Mouse (Mus musculus): ENCODE measurements around the gene Dop1b. TPM values are rescaled to one million over a fixed set of nuclear protein-coding genes. Genes with fewer than 3 reads are reported as not detected.
A peak's percentile ranks its signal among the peaks of the same experiment; 100 is the strongest.

The Dop1b gene
- polyA plus RNA-seq, 1 experiment from 2014 or later, result 27.8 TPM

DNA sequence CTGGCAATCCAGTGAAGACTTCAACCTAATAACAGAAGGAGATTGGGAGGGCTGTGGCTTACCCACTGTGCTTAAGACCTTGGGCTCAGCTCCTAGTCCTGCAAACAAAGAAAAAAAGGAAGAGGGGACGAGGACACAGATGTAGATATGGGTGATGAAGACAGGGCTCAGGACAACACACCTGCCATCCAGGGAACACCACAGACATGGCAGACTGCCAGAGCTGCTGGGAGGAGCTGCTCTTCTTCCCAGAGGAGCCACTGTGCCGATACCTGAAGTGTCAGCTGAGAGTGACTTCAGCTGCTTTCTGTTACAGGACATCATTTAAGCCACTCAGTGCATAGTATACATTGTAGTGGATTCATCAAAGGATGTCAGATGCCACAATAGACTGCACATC lies 10.8 kb downstream of the Dop1b start:
- Histone ChIP-seq H3K9ac (ENCODE audit: low read length) (no peak overlapping the region), H3K4me2 (ENCODE audit: low read depth, low read length) (no peak overlapping the region), H3K27me3 (ENCODE audit: control insufficient read depth, insufficient read depth, low read length) (no peaks in the 10 kb centered on the region), H3K4me1 (ENCODE audit: control insufficient read depth, insufficient read depth, low read length) (no peaks in the 10 kb centered on the region), H3K4me3 (replicated peaks; ENCODE audit: low read length) (no peak overlapping the region), H3K27ac (ENCODE audit: low read length) (no peak overlapping the region), H3K36me3 (ENCODE audit: control insufficient read depth, insufficient read depth, low read length) (no peaks in the 10 kb centered on the region), H3K9me3 (replicated peaks; ENCODE audit: control insufficient read depth, low read length) (no peaks in the 10 kb centered on the region)
- WGBS, result 42% methylated on average over 2 of the region's 2 CpGs
- no peak for ATAC-seq (ENCODE audit: insufficient read depth, low FRiP score)

DNA sequence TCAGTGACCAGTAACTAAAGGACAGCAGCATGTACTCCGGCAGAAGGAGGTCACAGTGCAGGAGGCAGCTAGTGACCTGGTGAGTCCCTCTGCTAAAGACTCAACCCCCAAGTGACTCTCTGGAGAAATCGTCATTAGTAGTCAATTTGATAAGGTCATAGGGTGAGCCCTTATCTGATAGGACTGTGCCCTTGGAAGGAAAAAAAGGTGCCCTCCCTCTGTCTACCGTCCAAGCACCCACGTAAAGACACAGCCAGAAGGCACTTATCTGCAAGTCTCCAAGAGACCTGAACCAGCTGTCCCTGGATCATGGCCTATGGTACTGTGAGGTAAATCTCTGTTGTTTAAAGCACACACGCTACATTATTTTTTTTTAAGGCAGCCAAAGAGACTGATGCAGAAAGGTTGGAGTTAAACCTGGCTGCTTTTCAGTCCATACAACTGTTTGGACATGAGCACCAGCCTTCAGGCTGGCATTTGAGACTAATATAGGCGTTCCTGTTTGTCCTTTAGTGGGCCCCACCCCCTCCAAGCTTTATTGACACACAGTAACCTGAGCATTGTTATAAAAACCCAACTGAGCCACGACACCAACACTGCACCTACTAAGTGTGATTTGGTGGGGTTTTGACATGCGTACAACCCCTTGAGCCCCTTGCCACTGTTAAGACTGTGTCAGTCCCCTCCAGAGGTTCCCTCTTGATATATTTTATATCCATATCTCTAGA lies 13.9 kb downstream of the Dop1b start:
- H3K27me3 ChIP-seq (ENCODE audit: control insufficient read depth, insufficient read depth, low read length), result no peaks in the 10 kb centered on the region
- WGBS, result 57% methylated on average over 8 of the region's 8 CpGs
- peak overlapping the region; percentile 17; the same call in 1 of the 2 replicates for H3K27ac ChIP-seq (ENCODE audit: low read length)
- H3K9me3 ChIP-seq (replicated peaks; ENCODE audit: control insufficient read depth, low read length), result no peaks in the 10 kb centered on the region
- no peaks in the 10 kb centered on the region for H3K4me1 ChIP-seq (ENCODE audit: control insufficient read depth, insufficient read depth, low read length)
- no peaks in the 10 kb centered on the region for H3K36me3 ChIP-seq (ENCODE audit: control insufficient read depth, insufficient read depth, low read length)
- no peak overlapping the region for H3K4me2 ChIP-seq (ENCODE audit: low read depth, low read length)
- no peak overlapping the region for H3K9ac ChIP-seq (ENCODE audit: low read length)
- peak; percentile 27; the same call in 1 of the 2 replicates for ATAC-seq (ENCODE audit: insufficient read depth, low FRiP score)
- H3K4me3 ChIP-seq (replicated peaks; ENCODE audit: low read length), result no peak overlapping the region

DNA sequence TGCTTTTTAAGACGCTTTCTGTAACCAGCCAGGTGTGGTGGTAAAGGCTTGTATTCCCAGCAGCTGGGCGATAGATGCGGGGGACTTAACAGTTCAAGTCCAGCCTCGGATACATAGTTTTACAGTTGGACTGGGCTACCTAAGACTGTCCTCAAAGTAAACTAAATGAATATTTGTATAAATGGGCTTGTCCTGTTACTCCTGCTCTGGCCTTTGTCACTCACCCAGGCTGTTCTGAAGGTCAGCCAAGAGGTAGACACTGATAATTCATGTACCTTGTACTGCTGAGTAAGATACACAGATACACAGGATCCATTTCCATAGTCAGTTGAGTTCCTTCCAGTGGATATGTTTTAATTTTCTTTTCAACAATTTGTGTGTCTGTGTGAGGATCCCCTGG lies 14.5 kb downstream of the Dop1b start:
- Histone ChIP-seq H3K9me3 (replicated peaks; ENCODE audit: control insufficient read depth, low read length) (no peaks in the 10 kb centered on the region), H3K9ac (ENCODE audit: low read length) (no peak overlapping the region), H3K27ac (ENCODE audit: low read length) (no peak overlapping the region), H3K4me2 (ENCODE audit: low read depth, low read length) (no peak overlapping the region), H3K4me3 (replicated peaks; ENCODE audit: low read length) (no peak overlapping the region), H3K36me3 (ENCODE audit: control insufficient read depth, insufficient read depth, low read length) (no peaks in the 10 kb centered on the region), H3K4me1 (ENCODE audit: control insufficient read depth, insufficient read depth, low read length) (no peaks in the 10 kb centered on the region), H3K27me3 (ENCODE audit: control insufficient read depth, insufficient read depth, low read length) (no peaks in the 10 kb centered on the region)
- ATAC-seq (ENCODE audit: insufficient read depth, low FRiP score), result no peak
- WGBS, result 70% methylated on average over 4 of the region's 4 CpGs

DNA sequence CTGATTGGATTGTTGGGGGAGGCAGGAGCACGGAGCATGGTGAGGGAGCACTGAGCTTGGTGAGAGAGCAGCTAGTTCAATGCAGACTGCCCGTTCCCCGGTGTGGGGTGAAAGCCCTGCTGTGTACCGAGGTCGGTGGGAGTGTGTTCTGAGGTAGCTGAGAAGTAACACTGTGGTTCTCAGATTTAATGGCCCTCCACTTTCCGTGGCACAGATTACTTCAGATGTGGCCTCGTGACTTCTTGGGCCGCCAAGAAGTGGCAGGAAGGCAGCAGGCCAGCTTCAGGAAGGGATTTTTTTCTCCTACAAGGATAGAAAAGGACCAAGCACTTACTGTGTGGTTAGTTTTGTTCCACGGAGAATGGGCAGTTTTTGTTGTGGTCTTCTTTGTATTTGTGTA lies 17.0 kb downstream of the Dop1b start:
- Histone ChIP-seq H3K36me3 (ENCODE audit: control insufficient read depth, insufficient read depth, low read length) (no peaks in the 10 kb centered on the region), H3K27ac (ENCODE audit: low read length) (no peak overlapping the region), H3K4me3 (replicated peaks; ENCODE audit: low read length) (no peak overlapping the region), H3K9ac (ENCODE audit: low read length) (no peak overlapping the region), H3K27me3 (ENCODE audit: control insufficient read depth, insufficient read depth, low read length) (no peaks in the 10 kb centered on the region), H3K4me1 (ENCODE audit: control insufficient read depth, insufficient read depth, low read length) (peaks cover 7% of the 10 kb centered on the region), H3K4me2 (ENCODE audit: low read depth, low read length) (no peak overlapping the region), H3K9me3 (replicated peaks; ENCODE audit: control insufficient read depth, low read length) (no peaks in the 10 kb centered on the region)
- 64% methylated on average over 9 of the region's 9 CpGs for WGBS
- no peak for ATAC-seq (ENCODE audit: insufficient read depth, low FRiP score)

DNA sequence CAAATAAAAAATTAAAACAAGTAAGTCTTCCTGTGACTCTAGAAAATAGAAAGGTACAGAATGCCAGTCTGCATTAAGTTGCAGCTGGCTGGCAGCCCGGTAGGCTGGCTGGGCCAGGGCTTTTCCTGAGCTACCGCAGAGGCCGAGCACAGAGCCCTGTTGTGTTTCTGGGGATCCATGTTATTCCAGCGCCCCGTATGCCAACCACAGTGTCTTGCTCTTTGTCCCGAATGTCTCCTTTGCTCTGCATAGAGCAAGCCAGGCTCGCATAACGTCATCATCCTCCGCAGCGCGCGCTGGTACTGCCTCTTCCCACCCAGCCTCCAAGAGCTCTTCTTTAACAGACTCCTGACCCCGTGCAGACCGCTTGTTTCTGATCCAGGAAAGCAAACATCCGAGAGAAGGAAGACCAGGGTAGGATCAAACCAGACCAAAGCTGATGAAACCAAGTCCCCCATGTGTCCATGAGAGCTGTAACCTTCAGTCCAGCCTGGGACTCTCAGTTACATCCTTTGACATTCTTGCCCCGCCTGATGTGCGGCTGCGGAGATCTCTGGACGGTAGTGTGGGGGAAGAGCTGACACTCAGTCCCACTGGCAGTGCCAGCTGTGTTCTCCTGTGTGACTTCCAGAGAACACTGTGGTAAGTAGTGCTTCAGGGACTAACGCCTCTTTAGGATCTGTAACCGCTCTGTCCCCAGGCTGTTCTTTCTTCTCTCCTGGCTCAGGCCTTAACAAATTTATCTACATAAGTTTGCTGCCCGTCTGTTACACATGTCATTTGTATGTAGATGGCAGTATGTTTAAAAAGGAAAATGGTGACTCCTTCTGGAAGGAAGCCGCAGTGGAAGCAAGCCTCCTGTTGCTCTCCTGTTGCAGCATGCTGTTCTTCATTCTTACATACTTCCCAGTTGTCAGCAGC lies 18.4 kb downstream of the Dop1b start:
- WGBS, result 82% methylated on average over 23 of the region's 23 CpGs
- no peak overlapping the region for H3K4me3 ChIP-seq (replicated peaks; ENCODE audit: low read length)
- no peaks in the 10 kb centered on the region for H3K9me3 ChIP-seq (replicated peaks; ENCODE audit: control insufficient read depth, low read length)
- no peak overlapping the region for H3K4me2 ChIP-seq (ENCODE audit: low read depth, low read length)
- no peak overlapping the region; the same call in 1 of the 2 replicates for H3K9ac ChIP-seq (ENCODE audit: low read length)
- H3K27ac ChIP-seq (ENCODE audit: low read length), result no peak overlapping the region
- no peaks in the 10 kb centered on the region for H3K36me3 ChIP-seq (ENCODE audit: control insufficient read depth, insufficient read depth, low read length)
- ATAC-seq (ENCODE audit: insufficient read depth, low FRiP score), result no peak
- peaks cover 12% of the 10 kb centered on the region for H3K4me1 ChIP-seq (ENCODE audit: control insufficient read depth, insufficient read depth, low read length)
- no peaks in the 10 kb centered on the region for H3K27me3 ChIP-seq (ENCODE audit: control insufficient read depth, insufficient read depth, low read length)

DNA sequence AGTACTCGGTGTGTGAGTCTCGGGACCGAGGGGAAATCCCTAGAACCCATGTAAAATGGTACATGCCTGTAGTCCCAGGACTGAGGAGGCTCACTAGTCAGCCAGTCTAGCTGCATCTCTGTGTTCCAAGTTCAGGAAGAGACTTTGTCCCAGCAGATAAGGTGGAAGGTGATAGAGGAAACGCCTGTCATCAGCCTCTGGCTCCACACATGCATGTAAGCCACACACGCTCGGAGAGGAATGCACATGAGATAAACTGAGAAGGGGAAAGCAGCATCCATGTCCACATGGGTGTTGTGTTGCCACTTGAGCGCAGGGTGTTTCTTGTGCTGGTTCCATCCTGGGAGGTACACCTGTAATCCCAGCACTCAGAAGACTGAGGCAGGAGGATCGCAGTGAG lies 19.6 kb downstream of the Dop1b start:
- 88% methylated on average over 8 of the region's 8 CpGs for WGBS
- no peaks in the 10 kb centered on the region for H3K9me3 ChIP-seq (replicated peaks; ENCODE audit: control insufficient read depth, low read length)
- no peak overlapping the region for H3K27ac ChIP-seq (ENCODE audit: low read length)
- no peak overlapping the region for H3K9ac ChIP-seq (ENCODE audit: low read length)
- no peaks in the 10 kb centered on the region for H3K36me3 ChIP-seq (ENCODE audit: control insufficient read depth, insufficient read depth, low read length)
- no peak for ATAC-seq (ENCODE audit: insufficient read depth, low FRiP score)
- H3K4me3 ChIP-seq (replicated peaks; ENCODE audit: low read length), result no peak overlapping the region
- no peak overlapping the region for H3K4me2 ChIP-seq (ENCODE audit: low read depth, low read length)
- H3K4me1 ChIP-seq (ENCODE audit: control insufficient read depth, insufficient read depth, low read length), result peaks cover 12% of the 10 kb centered on the region
- H3K27me3 ChIP-seq (ENCODE audit: control insufficient read depth, insufficient read depth, low read length), result no peaks in the 10 kb centered on the region

DNA sequence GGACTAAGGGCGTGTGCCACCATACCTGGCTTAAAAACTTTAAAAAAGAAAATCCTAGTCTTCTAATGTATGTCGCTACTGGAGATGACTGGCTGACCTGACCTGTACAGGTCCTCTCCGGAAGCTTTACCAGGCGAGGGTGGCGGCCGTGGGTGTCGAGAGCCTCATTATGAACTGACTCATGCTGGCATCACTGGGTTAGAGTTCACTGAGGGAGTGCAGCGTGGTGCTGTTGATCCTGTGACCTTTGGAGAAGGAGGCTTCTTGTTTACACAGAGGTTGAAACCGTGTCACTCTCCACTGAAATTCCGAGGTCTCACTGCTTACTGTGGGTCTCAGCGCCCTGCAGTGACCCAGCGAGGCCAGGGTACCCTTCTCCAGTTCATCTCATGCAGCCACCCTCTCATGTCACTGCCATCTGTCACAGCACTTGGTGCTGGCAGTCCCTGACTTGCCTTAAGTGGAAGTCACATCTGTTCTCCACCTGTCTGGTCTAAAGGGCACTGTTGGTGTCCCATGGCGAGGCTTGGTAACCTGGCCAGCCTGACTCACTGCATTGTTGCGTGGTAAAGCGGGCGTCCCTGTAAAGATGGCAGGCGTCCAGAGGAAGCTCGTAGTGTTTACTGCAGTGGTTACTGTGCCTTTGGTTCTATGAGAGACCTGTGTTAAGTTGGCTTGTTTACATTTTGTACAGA lies 21.3 kb downstream of the Dop1b start:
- H3K36me3 ChIP-seq (ENCODE audit: control insufficient read depth, insufficient read depth, low read length), result no peaks in the 10 kb centered on the region
- ATAC-seq (ENCODE audit: insufficient read depth, low FRiP score), result peak; percentile 18; the same call in 1 of the 2 replicates
- 66% methylated on average over 18 of the region's 18 CpGs for WGBS
- H3K9ac ChIP-seq (ENCODE audit: low read length), result no peak overlapping the region
- H3K4me1 ChIP-seq (ENCODE audit: control insufficient read depth, insufficient read depth, low read length), result peaks cover 12% of the 10 kb centered on the region
- no peak overlapping the region for H3K4me2 ChIP-seq (ENCODE audit: low read depth, low read length)
- no peaks in the 10 kb centered on the region for H3K27me3 ChIP-seq (ENCODE audit: control insufficient read depth, insufficient read depth, low read length)
- H3K9me3 ChIP-seq (replicated peaks; ENCODE audit: control insufficient read depth, low read length), result no peaks in the 10 kb centered on the region
- H3K27ac ChIP-seq (ENCODE audit: low read length), result peak overlapping the region; percentile 25; the same call in 1 of the 2 replicates
- H3K4me3 ChIP-seq (replicated peaks; ENCODE audit: low read length), result no peak overlapping the region

DNA sequence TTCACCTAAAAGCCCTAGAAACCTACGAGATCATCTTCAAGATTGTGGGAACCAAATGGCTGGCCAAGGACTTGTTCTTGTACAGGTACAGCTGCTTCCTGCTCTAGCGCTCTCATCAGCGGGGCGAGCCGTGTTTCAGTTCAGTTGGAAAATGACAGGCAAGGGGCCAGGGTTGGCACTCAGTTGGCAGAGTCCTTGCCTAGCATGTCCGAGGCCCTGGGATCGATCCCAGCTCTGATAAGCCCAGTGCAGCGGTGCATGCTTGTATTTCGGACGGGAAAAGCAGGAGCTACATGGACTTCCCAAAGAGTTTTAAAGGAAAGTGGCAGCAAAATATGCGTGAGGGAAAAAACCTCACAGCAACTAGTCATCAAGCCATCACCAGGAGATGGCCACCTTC lies 27.5 kb downstream of the Dop1b start:
- WGBS, result 89% methylated on average over 11 of the region's 11 CpGs
- H3K4me1 ChIP-seq (ENCODE audit: control insufficient read depth, insufficient read depth, low read length), result 0 out of 2 replicates have a peak, but pooled peaks cover 3% of the 10 kb centered on the region
- H3K27ac ChIP-seq (ENCODE audit: low read length), result no peak overlapping the region
- no peak for ATAC-seq (ENCODE audit: insufficient read depth, low FRiP score)
- H3K4me2 ChIP-seq (ENCODE audit: low read depth, low read length), result no peak overlapping the region
- no peak overlapping the region for H3K4me3 ChIP-seq (replicated peaks; ENCODE audit: low read length)
- no peaks in the 10 kb centered on the region for H3K9me3 ChIP-seq (replicated peaks; ENCODE audit: control insufficient read depth, low read length)
- H3K27me3 ChIP-seq (ENCODE audit: control insufficient read depth, insufficient read depth, low read length), result no peaks in the 10 kb centered on the region
- no peak overlapping the region for H3K9ac ChIP-seq (ENCODE audit: low read length)
- H3K36me3 ChIP-seq (ENCODE audit: control insufficient read depth, insufficient read depth, low read length), result no peaks in the 10 kb centered on the region
